Comparison of ENCODE assay signal across 27 mouse cellular contexts in genomic region chr3:108518276-108518675, GRCm38 (mm10). TPM values are rescaled to one million over a fixed set of nuclear protein-coding genes. Genes with fewer than 3 reads are reported as not detected.
"Had no signal": no experiment of that assay in that cellular context is flagged by ENCODE, and none has a peak within 500 bp of the region (broad histone marks: within the 10 kb centered on the region; RNA-seq: fewer than 3 reads in every experiment).

No protein-coding gene starts in this region.

- H3K4me1 ChIP-seq: heart, embryonic 13.5 days; heart, embryonic 15.5 days; hindbrain, embryonic 13.5 days; intestine, embryonic 15.5 days; limb, embryonic 13.5 days had no signal

- H3K9me3 ChIP-seq: heart, embryonic 13.5 days; heart, embryonic 15.5 days; hindbrain, embryonic 13.5 days; intestine, embryonic 15.5 days; limb, embryonic 13.5 days had no signal

- H3K4me3 ChIP-seq: heart, adult 2 months; heart, embryonic 13.5 days; heart, embryonic 15.5 days; hindbrain, embryonic 13.5 days; intestine, embryonic 15.5 days; layer of hippocampus, adult 2 months; left cerebral cortex, adult 2 months; limb, embryonic 13.5 days had no signal

- DNase-seq: forebrain, postnatal 0 days; gastrocnemius, postnatal 14 days; gastrocnemius, postnatal 36 days; heart, adult 11 months; heart, adult 2 months; heart, postnatal 14 days; heart, postnatal 36 days; kidney, adult 18-20 months; kidney, adult 8-10 months; kidney, postnatal 10 days; kidney, postnatal 25 days; kidney, postnatal 4 days; liver had no signal

- H3K4me2 ChIP-seq: heart, embryonic 11.5 days; heart, embryonic 13.5 days; heart, embryonic 15.5 days; hindbrain, embryonic 13.5 days; intestine, embryonic 15.5 days; limb, embryonic 13.5 days had no signal

- H3K27ac ChIP-seq: heart, adult 2 months; heart, embryonic 13.5 days; heart, embryonic 15.5 days; hindbrain, embryonic 13.5 days; intestine, embryonic 15.5 days; layer of hippocampus, adult 2 months; left cerebral cortex, adult 2 months; limb, embryonic 13.5 days had no signal

- ATAC-seq: forebrain, postnatal 0 days; hindbrain, embryonic 16.5 days; inflammation-experienced regulatory T-cells, adult 6 months; intestine, embryonic 15.5 days; intestine, postnatal 0 days had no signal

- H3K27me3 ChIP-seq: heart, embryonic 15.5 days; hindbrain, embryonic 13.5 days; intestine, embryonic 15.5 days; limb, embryonic 13.5 days had no signal

- H3K9ac ChIP-seq: forebrain, postnatal 0 days; heart, embryonic 13.5 days; heart, embryonic 15.5 days; hindbrain, embryonic 13.5 days; intestine, embryonic 15.5 days; limb, embryonic 13.5 days had no signal

- H3K36me3 ChIP-seq: heart, embryonic 13.5 days; heart, embryonic 15.5 days; hindbrain, embryonic 13.5 days; intestine, embryonic 15.5 days; limb, embryonic 13.5 days had no signal

RNA-seq across cellular contexts. Expression of gene 1700013F07Rik, which starts 15.7 kb away (rescaled TPM):
- polyA plus RNA-seq: heart, embryonic 11.5 days; heart, embryonic 13.5 days; heart, postnatal 0 days; inflammation-experienced regulatory T-cells, adult 6 months; intestine, embryonic 15.5 days; intestine, postnatal 0 days; kidney, embryonic 14.5 days; limb, embryonic 11.5 days; limb, embryonic 13.5 days had no signal
